Mouse (Mus musculus) monocyte, adult 2 months (primary cell): ENCODE data around the gene Olfr1426.
"Not testable (repeated sequence)": the region's sequence is repeated elsewhere in the genome, so short reads cannot be mapped to it uniquely, and the experiment has no call there.

Experiments used
- DNase-seq, 2 experiments: peaks; one replicate each; pipeline ENCODE4 v3.0.0; 2022; ENCODE audit warnings: low spot score in 2 of 2, low read depth in 1 of 2

The Olfr1426 gene

GRCm38 (mm10) chr19:12091913-12092312 lies at the start of gene Olfr1426:
Gene Olfr1426, minus strand, starts transcription at chr19:12092013.
- DNase-seq = no peak

GRCm38 (mm10) chr19:12134289-12134688 lies 42.5 kb upstream of the Olfr1426 start:
- no peak for DNase-seq

GRCm38 (mm10) chr19:12123103-12123502 lies 31.3 kb upstream of the Olfr1426 start, which contains the start of gene Olfr76:
Gene Olfr76, minus strand, starts transcription at chr19:12123203.
- no peak for DNase-seq

GRCm38 (mm10) chr19:12116464-12116863 lies 24.7 kb upstream of the Olfr1426 start:
- no peak for DNase-seq

GRCm38 (mm10) chr19:12115797-12116196 lies 24.0 kb upstream of the Olfr1426 start, which contains the start of gene Olfr1428:
Gene Olfr1428, minus strand, starts transcription at chr19:12115897.
- no peak for DNase-seq

GRCm38 (mm10) chr19:12113807-12114206 lies 22.0 kb upstream of the Olfr1426 start:
- DNase-seq = no peak

GRCm38 (mm10) chr19:12104541-12104940 lies 12.7 kb upstream of the Olfr1426 start:
- no peak for DNase-seq

DNA sequence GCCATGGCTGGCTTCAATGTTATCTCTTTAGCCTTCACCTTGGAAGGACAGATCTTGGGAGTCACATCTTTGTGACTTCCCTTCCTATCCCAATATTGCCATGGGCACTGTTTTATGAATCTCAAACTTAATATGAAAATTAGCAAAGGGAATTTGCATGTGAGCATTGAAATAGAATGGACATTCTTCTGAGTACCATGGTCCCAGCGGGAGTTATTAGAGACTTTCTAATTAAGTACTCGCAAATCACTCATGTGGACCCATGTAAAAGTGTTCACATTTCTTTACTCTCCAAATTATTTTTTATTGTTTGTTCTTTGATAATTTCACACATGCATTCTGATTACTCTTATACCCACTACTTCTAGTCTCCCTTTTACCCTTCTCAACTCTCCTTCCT lies 11.4 kb upstream of the Olfr1426 start, which contains the start of gene Olfr1427:
Gene Olfr1427, minus strand, starts transcription at position 101 of the 400 bp plus-strand sequence.
- no peak for DNase-seq

- not testable (repeated sequence) for DNase-seq
These were observed 14.2 kb downstream of the Olfr1426 start, which contains the start of gene Olfr1425 for GRCm38 (mm10) chr19:12077631-12078030. Gene Olfr1425, minus strand, starts transcription at chr19:12077731.

DNA sequence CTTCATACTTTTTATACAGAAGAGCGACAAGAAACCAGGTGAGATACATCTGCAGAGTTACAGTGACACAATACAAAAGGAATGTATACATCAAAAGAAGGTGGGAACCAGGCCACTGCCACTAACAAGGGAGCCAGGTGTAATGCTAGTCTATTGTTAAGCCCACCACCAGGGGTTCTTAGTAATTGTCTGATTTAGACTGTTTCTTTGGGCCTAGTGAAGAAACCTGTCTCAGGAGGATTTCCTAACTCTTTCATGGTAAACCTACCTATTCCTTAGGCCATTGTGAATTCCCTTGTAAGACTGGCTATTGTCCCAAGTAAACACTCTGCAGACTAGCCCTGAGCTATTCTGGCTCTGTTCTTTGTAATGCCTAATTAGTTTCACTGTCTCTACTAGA lies 22.3 kb downstream of the Olfr1426 start:
- DNase-seq = not testable (repeated sequence)

DNA sequence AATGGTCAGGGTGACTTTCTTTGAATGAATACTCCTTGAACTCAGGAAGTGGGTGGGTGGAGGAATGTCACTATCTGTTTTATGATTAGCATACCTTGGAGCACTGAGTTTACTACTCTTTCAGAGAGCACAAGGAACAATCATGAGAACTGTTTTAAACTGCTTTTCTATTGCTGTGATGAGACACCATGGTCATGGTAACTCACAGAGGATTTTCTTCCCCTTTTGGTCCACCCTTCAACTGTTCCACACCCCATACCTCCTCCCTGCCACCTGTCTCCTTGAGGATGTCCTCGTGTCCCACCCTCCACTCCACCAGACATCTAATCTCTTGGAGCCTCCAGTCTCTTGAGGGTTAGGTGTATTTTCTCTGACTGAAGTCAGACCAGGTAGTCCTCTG lies 24.0 kb downstream of the Olfr1426 start:
- not testable (repeated sequence) for DNase-seq

DNA sequence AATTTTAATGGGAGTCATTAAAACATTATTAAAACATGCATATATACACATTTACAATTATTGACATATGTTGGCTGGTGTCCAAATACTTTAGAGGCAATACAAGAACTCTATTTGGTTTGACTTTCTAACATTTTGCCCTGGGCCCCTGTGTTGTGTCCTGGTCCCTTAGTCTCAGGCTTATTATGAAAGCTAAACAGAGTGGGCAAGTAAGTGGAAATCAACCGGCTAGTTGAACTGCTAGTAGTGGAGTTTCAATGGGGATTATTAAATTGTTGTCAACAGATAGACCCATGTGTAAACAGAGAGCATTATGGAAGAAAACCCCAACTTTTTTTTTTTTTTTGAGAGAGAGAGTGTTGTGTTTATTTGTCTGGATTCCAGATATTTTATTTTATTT lies 29.2 kb downstream of the Olfr1426 start, which contains the start of gene Olfr1424:
Gene Olfr1424, minus strand, starts transcription at position 101 of the 400 bp plus-strand sequence.
- not testable (repeated sequence) for DNase-seq

DNA sequence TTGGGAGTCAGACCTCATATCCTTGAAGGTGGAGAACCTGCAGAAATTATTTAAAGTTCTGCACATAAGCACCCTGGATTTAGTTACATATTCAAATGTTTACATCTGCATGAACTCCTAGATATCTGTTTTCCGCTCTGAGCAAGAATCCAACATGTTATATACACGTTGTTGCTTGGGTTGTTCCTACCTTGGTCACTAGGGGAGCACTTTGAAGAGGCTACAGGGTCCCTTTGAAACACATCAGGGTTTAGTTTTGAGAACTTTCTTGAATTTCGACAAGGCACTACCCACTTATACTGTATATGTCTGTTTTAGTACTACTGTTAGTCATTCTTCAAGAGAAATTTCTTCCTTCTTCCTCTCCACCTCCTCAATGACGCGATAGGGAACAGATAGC lies 48.6 kb downstream of the Olfr1426 start:
- no peak for DNase-seq

GRCm38 (mm10) chr19:12041217-12041616 lies 50.6 kb downstream of the Olfr1426 start, which contains the start of gene Olfr1423:
Gene Olfr1423, minus strand, starts transcription at chr19:12041317.
- no peak for DNase-seq

DNA sequence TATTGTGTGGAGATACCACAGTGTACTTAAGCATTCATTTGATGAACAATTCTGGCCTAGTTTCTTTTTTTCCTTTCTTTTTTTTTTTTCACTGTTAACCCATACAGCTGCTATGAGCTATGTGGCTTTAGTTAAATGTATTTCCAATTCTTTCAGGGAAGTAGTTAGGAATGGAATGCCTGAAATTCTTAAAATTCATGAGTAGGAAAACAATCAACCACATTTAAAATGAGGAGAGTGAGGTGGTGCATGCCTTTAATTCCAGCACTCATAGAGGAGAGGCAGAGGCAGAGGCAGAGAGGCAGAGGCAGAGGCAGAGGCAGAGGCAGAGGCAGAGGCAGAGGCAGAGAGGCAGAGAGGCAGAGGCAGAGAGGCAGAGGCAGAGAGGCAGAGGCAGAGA lies 54.1 kb downstream of the Olfr1426 start:
- DNase-seq = no peak
